Comparison of ENCODE assay signal across 8 mouse cellular contexts in the genomic region with DNA sequence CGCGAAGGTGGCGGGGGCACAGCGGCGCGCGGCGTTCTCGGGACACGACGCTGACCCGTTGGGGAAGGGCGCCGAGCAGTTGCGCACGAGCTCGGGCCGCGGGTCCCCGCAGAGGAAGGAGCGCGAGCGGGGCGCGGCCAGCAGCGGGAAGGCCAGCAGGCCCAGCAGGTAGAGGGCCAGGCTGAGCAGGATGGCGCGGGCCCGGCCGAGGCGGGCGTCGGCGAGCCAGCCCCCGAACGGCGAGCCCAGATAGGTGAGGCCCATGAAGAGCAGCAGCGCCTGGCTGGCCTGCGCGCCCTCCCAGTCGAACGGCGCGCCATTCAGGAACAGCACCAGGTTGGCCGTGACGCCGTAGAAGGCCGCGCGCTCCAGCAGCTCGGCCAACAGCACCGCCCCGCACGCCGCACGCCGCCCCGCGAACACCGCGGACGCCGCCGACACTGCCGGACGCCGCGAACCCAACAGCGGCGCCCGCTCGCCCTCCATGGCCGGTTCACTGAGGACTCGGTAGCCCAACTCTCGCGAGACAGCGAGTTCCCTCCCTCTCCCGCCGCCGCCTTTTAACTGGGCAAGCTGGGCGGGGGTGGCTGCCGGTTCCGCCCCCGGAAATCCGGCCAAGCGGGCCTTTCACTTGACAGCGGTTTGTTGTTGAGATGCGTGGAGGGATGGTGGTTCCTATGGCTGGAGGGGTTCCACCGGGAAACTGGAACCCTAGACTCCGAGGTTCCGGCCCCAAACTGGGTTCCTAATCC. TPM values are rescaled to one million over a fixed set of nuclear protein-coding genes. Genes with fewer than 3 reads are reported as not detected.
DNase-seq lines count a peak whose midpoint lies in the region; ATAC-seq and TF ChIP-seq lines count a peak whose summit lies in the region.

No protein-coding gene starts in this region.

- TF ChIP-seq POLR2A in heart, adult 2 months (IDR thresholded peaks at IDR 0.05; ENCODE audit: insufficient read depth, low read depth, low read length), result peak; percentile 76

- H3K4me3 ChIP-seq in embryonic facial prominence, embryonic 14.5 days (ENCODE audit: low read depth, low read length), result peak overlapping the region; percentile 97
- H3K4me3 ChIP-seq in heart, adult 2 months, result peak overlapping the region; percentile 95
- H3K4me3 ChIP-seq in limb, embryonic 13.5 days, result peak overlapping the region; percentile 89
- H3K4me3 ChIP-seq in midbrain, embryonic 16.5 days (ENCODE audit: low read depth, low read length), result peak overlapping the region; percentile 98

- peak overlapping the region; percentile 82 for H3K27ac ChIP-seq in embryonic facial prominence, embryonic 14.5 days (replicated peaks; ENCODE audit: low read depth, low read length)
- H3K27ac ChIP-seq in heart, adult 2 months, result peak overlapping the region; percentile 88
- peak overlapping the region; percentile 83 for H3K27ac ChIP-seq in limb, embryonic 13.5 days
- H3K27ac ChIP-seq in midbrain, embryonic 16.5 days (ENCODE audit: low read length), result peak overlapping the region; percentile 86

- H3K4me1 ChIP-seq in embryonic facial prominence, embryonic 14.5 days (ENCODE audit: control insufficient read depth, insufficient read depth, low read length), result peaks cover 14% of the 10 kb centered on the region
- peaks cover 17% of the 10 kb centered on the region for H3K4me1 ChIP-seq in heart, adult 2 months (ENCODE audit: control insufficient read depth, insufficient read depth, low read length)
- peaks cover 21% of the 10 kb centered on the region for H3K4me1 ChIP-seq in limb, embryonic 13.5 days
- peaks cover 28% of the 10 kb centered on the region for H3K4me1 ChIP-seq in midbrain, embryonic 16.5 days (ENCODE audit: control insufficient read depth, insufficient read depth, low read length)

- no peaks in the 10 kb centered on the region for H3K36me3 ChIP-seq in embryonic facial prominence, embryonic 14.5 days (ENCODE audit: control insufficient read depth, insufficient read depth, low read length)
- peaks cover 2% of the 10 kb centered on the region; the same call in 1 of the 2 replicates for H3K36me3 ChIP-seq in heart, adult 2 months (ENCODE audit: control insufficient read depth, insufficient read depth, low read length)
- no peaks in the 10 kb centered on the region for H3K36me3 ChIP-seq in limb, embryonic 13.5 days
- no peaks in the 10 kb centered on the region for H3K36me3 ChIP-seq in midbrain, embryonic 16.5 days (ENCODE audit: control insufficient read depth, insufficient read depth, low read length)

- no peak for TF ChIP-seq CTCF in heart, adult 2 months (IDR thresholded peaks at IDR 0.05)

- peaks cover 10% of the 10 kb centered on the region for H3K79me2 ChIP-seq in heart, adult 2 months (replicated peaks; ENCODE audit: control insufficient read depth, insufficient read depth, low read length)

- intact Hi-C loops in heart, adult 2 months (cut with DNase I), result no loop called here

- no peaks in the 10 kb centered on the region for H3K9me3 ChIP-seq in embryonic facial prominence, embryonic 14.5 days (ENCODE audit: control insufficient read depth, low read length)
- H3K9me3 ChIP-seq in limb, embryonic 13.5 days, result no peaks in the 10 kb centered on the region
- no peaks in the 10 kb centered on the region for H3K9me3 ChIP-seq in midbrain, embryonic 16.5 days (replicated peaks; ENCODE audit: control insufficient read depth, low read length, poor library complexity, severe bottlenecking)

- TF ChIP-seq EP300 in heart, adult 2 months (IDR thresholded peaks at IDR 0.05; ENCODE audit: insufficient read depth, low read depth, low read length), result no peak

- H3K9ac ChIP-seq in embryonic facial prominence, embryonic 14.5 days (ENCODE audit: low read depth, low read length), result peak overlapping the region; percentile 96
- peak overlapping the region; percentile 99 for H3K9ac ChIP-seq in heart, adult 2 months (ENCODE audit: low read depth, low read length)
- peak overlapping the region; percentile 99 for H3K9ac ChIP-seq in limb, embryonic 13.5 days
- peak overlapping the region; percentile 98 for H3K9ac ChIP-seq in midbrain, embryonic 16.5 days (ENCODE audit: low read depth, low read length)

- H3K4me2 ChIP-seq in embryonic facial prominence, embryonic 14.5 days (ENCODE audit: low read depth, low read length), result peak overlapping the region; percentile 97
- peak overlapping the region; percentile 79 for H3K4me2 ChIP-seq in limb, embryonic 13.5 days (replicated peaks)
- H3K4me2 ChIP-seq in midbrain, embryonic 16.5 days (ENCODE audit: low read length), result peak overlapping the region; percentile 98

- peak; percentile 96 for ATAC-seq in embryonic facial prominence, embryonic 14.5 days (ENCODE audit: low read depth)
- peak; percentile 95 for ATAC-seq in limb, embryonic 13.5 days (ENCODE audit: low FRiP score, low read depth)
- ATAC-seq in midbrain, embryonic 16.5 days, result peak; percentile 93

- DNase-seq in 3T3-L1 (ENCODE audit: low read depth, low spot score), result peak; percentile 97
- DNase-seq in adrenal gland, postnatal 4 days (ENCODE audit: low spot score in 2 of 2), result peak; percentile 95 to 96
- DNase-seq in embryonic facial prominence, embryonic 14.5 days (ENCODE audit: low spot score), result peak; percentile 98
- DNase-seq in heart, adult 2 months, result peak; percentile 98
- DNase-seq in kidney, adult 8-10 months, result peak; percentile 97 to 98
- DNase-seq in spleen, postnatal 10 days (ENCODE audit: low spot score in 2 of 2), result peak; percentile 85 to 95

- no peaks in the 10 kb centered on the region for H3K27me3 ChIP-seq in embryonic facial prominence, embryonic 14.5 days (replicated peaks; ENCODE audit: control insufficient read depth, insufficient read depth, low read length)
- no peaks in the 10 kb centered on the region for H3K27me3 ChIP-seq in heart, adult 2 months (ENCODE audit: control insufficient read depth, insufficient read depth, low read length)
- H3K27me3 ChIP-seq in limb, embryonic 13.5 days, result no peaks in the 10 kb centered on the region
- no peaks in the 10 kb centered on the region for H3K27me3 ChIP-seq in midbrain, embryonic 16.5 days (ENCODE audit: control insufficient read depth, insufficient read depth, low read depth, low read length)

- under 1% methylated on average over 27 of the region's 91 CpGs for WGBS in embryonic facial prominence, embryonic 14.5 days
- WGBS in heart, adult 2 months, result under 1% methylated on average over 90 of the region's 91 CpGs
- under 1% methylated on average over 77 of the region's 91 CpGs for WGBS in limb, embryonic 13.5 days
- WGBS in midbrain, embryonic 16.5 days, result under 1% methylated on average over 83 of the region's 91 CpGs

RNA-seq across cellular contexts. Expression of gene Glt1d1, which starts 15.0 kb away (rescaled TPM):
- 1 to 10 TPM; 1.9 to 3.2 TPM for total RNA-seq in adrenal gland, postnatal 4 days (2021)
- 0.25 and 0.66 TPM in 2 replicates for polyA plus RNA-seq in embryonic facial prominence, embryonic 14.5 days (2014; fragmentation: Nextera tagmentation; extraction: Ambion mirVana)
- not detected for total RNA-seq in heart, adult 2 months (2021)
- polyA plus RNA-seq in heart, adult 2 months (2012; rRNA removed), result not detected in 2 replicates
- polyA plus RNA-seq in limb, embryonic 13.5 days (2015; fragmentation: Nextera tagmentation; extraction: Ambion mirVana), result 0.59 and 0.79 TPM in 2 replicates
- 1.7 TPM in 2 replicates for polyA plus RNA-seq in midbrain, embryonic 16.5 days (2015; fragmentation: Nextera tagmentation; extraction: Ambion mirVana)

RNA-seq across cellular contexts. Expression of gene Slc15a4, which starts 15.6 kb away (rescaled TPM):
- 10 to 100 TPM; 19.6 to 27.1 TPM for total RNA-seq in adrenal gland, postnatal 4 days (2021)
- 17.9 and 18.5 TPM in 2 replicates for polyA plus RNA-seq in embryonic facial prominence, embryonic 14.5 days (2014; fragmentation: Nextera tagmentation; extraction: Ambion mirVana)
- 10 to 100 TPM; 13.1 to 13.6 TPM for total RNA-seq in heart, adult 2 months (2021)
- 10.6 and 15.0 TPM in 2 replicates for polyA plus RNA-seq in heart, adult 2 months (2012; rRNA removed)
- 20.8 and 21.1 TPM in 2 replicates for polyA plus RNA-seq in limb, embryonic 13.5 days (2015; fragmentation: Nextera tagmentation; extraction: Ambion mirVana)
- 26.3 and 31.1 TPM in 2 replicates for polyA plus RNA-seq in midbrain, embryonic 16.5 days (2015; fragmentation: Nextera tagmentation; extraction: Ambion mirVana)

Comparison
In these comparisons a context has a peak if more than half of its experiments do, and no peak if none do; other contexts are left out.
1. Peak in every context shown above with its lines: DNase-seq, ATAC-seq, H3K4me3 ChIP-seq and H3K27ac ChIP-seq.